Mouse (Mus musculus) CH12.LX (cell line): ENCODE measurements around the gene Casp8ap2.

Source experiments
- CHD1 ChIP-seq: IDR thresholded peaks from 2 replicates; pipeline ENCODE4 v1.6.1; 2012; ENCODE audit warnings: low read depth, low read length, improper control_type of control experiment, inconsistent platforms
- CTCF ChIP-seq, 2 experiments: IDR thresholded peaks in 1 of 2; conservative IDR thresholded peaks in 1 of 2; 2 replicates each; pipeline ENCODE4 v1.5.1; 2011 to 2012; ENCODE audit warnings: low read depth in 2 of 2, low read length in 2 of 2, improper control_type of control experiment in 1 of 2, inconsistent platforms in 1 of 2, mild to moderate bottlenecking in 1 of 2, moderate library complexity in 1 of 2
- EP300 ChIP-seq: IDR thresholded peaks from 2 replicates; pipeline ENCODE4 v1.6.1; 2011; ENCODE audit warnings: low read length, improper control_type of control experiment
- JUND ChIP-seq: conservative IDR thresholded peaks from 2 replicates; pipeline ENCODE4 v1.6.1; 2011; ENCODE audit warnings: low read depth, low read length, improper control_type of control experiment
- MAFK ChIP-seq: IDR thresholded peaks from 2 replicates; pipeline ENCODE4 v1.6.1; 2011; ENCODE audit warnings: low read length, improper control_type of control experiment; ENCODE audit not compliant: insufficient replicate concordance
- MAX ChIP-seq: IDR thresholded peaks from 2 replicates; pipeline ENCODE4 v1.6.1; 2011; ENCODE audit warnings: low read length, improper control_type of control experiment
- MYC ChIP-seq: IDR thresholded peaks from 2 replicates; pipeline ENCODE4 v1.6.1; 2011; ENCODE audit warnings: low read depth, mild to moderate bottlenecking, improper control_type of control experiment, low read length
- NRF1 ChIP-seq: IDR thresholded peaks from 2 replicates; pipeline ENCODE4 v1.6.1; 2014; ENCODE audit warnings: low read depth, mild to moderate bottlenecking, inconsistent platforms, low read length, improper control_type of control experiment, moderate library complexity
- POLR2A ChIP-seq: IDR thresholded peaks from 2 replicates; pipeline ENCODE4 v1.6.1; 2011; ENCODE audit warnings: low read depth, mild to moderate bottlenecking, improper control_type of control experiment, low read length
- RAD21 ChIP-seq: IDR thresholded peaks from 2 replicates; pipeline ENCODE4 v1.6.1; 2011; ENCODE audit warnings: low read depth, mild to moderate bottlenecking, low read length, improper control_type of control experiment, moderate library complexity
- USF1 ChIP-seq: IDR thresholded peaks from 2 replicates; pipeline ENCODE4 v1.6.1; 2014; ENCODE audit warnings: low read depth, mild to moderate bottlenecking, inconsistent platforms, low read length, improper control_type of control experiment
- ZC3H11A ChIP-seq: IDR thresholded peaks from 2 replicates; pipeline ENCODE4 v1.6.1; 2012; ENCODE audit warnings: low read depth, mild to moderate bottlenecking, inconsistent platforms, low read length, improper control_type of control experiment
- ZKSCAN1 ChIP-seq: IDR thresholded peaks from 2 replicates; pipeline ENCODE4 v1.6.1; 2012; ENCODE audit warnings: low read depth, inconsistent platforms, low read length, improper control_type of control experiment, borderline replicate concordance

GRCm38 (mm10) chr4:32571441-32571840, 43.8 kb upstream of the Casp8ap2 start:
- TF ChIP-seq JUND = no peak
- TF ChIP-seq POLR2A = no peak
- TF ChIP-seq MYC = no peak
- no peak for TF ChIP-seq MAFK
- no peak for TF ChIP-seq NRF1
- TF ChIP-seq CTCF (conservative IDR thresholded peaks at IDR 0.05 in 1 of 2, IDR thresholded peaks at IDR 0.05 in 1 of 2; ENCODE audit: low read depth in 2 of 2, low read length in 2 of 2) = no peak
- no peak for TF ChIP-seq ZC3H11A
- TF ChIP-seq USF1 = no peak
- TF ChIP-seq MAX = no peak
- no peak for TF ChIP-seq RAD21
- no peak for TF ChIP-seq CHD1
- TF ChIP-seq ZKSCAN1 = no peak
- TF ChIP-seq EP300 = no peak
